Mouse (Mus musculus): Measurements from ENCODE around the gene Sorbs2. TPM values are rescaled to one million over a fixed set of nuclear protein-coding genes. Genes with fewer than 3 reads are reported as not detected.
"Not testable (repeated sequence)": the region's sequence is repeated elsewhere in the genome, so short reads cannot be mapped to it uniquely, and the experiment has no call there.

Sorbs2 gene
- total RNA-seq, 2 experiments from 2014 or later = 985 TPM

- DNase-seq = no peak
Measured at GRCm38 (mm10) chr8:45845906-45846305, 338.3 kb downstream of the Sorbs2 start.

GRCm38 (mm10) chr8:45855118-45855517 lies 347.5 kb downstream of the Sorbs2 start:
- DNase-seq = no peak

- DNase-seq = no peak
Measured at GRCm38 (mm10) chr8:45857734-45858133, 350.1 kb downstream of the Sorbs2 start.

GRCm38 (mm10) chr8:45858391-45858790 lies 350.8 kb downstream of the Sorbs2 start:
- no peak for DNase-seq

DNA sequence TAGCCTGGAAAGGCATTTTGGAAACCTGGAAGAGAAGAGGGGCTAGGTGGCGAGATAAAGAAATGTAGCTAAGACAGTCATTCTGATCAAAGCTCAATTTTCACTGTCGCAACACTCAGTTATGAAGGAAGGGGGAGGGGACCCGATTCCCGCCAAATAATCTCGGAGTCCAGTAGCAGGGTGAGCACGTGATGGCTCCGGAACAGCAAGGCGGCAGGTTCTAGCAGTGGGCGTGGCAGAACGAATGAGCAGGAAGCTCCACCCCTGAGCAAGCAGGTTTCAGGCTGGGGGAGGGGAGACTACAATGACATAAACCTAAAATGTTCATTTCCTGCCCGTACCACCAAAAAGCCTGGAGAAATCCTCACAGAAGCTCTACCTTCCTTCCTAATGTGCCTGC lies 364.0 kb downstream of the Sorbs2 start:
- not testable (repeated sequence) for DNase-seq

DNA sequence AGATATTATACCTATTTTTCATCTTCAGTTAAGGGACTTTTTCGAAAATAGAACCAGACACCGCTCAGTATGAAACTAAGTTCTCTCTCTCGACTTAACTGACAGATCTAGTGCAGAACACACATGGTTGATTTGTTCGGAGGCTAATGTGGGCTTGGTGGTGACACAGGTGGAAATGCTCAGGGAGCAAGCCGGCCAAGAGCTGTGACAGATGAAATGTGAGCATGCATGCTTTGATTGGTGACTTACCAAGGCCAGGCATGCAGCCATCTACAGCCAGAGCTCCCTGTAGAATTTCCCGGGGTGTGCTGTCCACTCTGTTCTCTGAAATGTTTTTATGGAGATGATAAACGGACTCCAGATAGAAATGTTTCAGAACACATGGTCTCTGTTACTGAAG lies 364.5 kb downstream of the Sorbs2 start:
- peak; percentile 76 for DNase-seq

DNA sequence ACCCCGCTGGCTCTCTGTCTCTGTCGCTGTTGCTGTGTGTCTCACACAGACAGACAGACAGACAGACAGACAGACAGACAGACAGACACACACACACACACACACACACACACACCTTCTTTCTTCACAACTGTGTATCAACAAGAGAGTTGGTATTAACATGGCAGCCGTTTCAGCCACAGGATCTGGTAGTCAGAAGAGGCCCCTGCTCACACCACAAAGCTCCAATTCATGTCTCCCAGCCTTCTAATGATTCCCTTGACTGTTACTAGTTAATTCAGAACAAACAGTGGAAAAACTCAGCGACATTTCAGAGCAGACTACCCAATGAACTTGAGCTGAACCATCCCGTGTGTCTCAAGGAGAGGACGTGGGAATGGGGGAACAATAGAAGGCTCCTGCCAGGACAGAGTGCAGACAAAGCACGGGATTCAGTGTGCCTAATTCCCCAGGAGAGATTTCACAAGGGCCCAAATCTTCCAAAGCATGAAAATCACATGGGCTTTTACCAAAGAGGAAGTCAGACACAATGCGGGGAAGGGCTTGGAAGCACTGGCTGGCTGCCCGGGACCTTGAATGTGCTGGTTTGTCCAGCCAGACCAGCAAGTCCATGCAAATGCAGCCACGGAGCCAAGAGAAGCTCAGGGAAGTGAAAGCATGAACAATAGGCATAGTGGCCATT lies 367.5 kb downstream of the Sorbs2 start:
- peak; percentile 96 for DNase-seq

- no peak for DNase-seq
Measured at GRCm38 (mm10) chr8:45876397-45876796, 368.8 kb downstream of the Sorbs2 start.

Other genes with a start within 250 kb of the Sorbs2 start
- not detected for gene F11, start 245.8 kb upstream of the Sorbs2 start, total RNA-seq (2021)
- not detected for gene Klkb1, start 212.9 kb upstream of the Sorbs2 start, total RNA-seq (2021)
- gene Gm45753, start 199.3 kb upstream of the Sorbs2 start, total RNA-seq (2021) = not detected
- 1 to 10 TPM; 1.1 to 1.4 TPM for gene Cyp4v3, start 174.6 kb upstream of the Sorbs2 start, total RNA-seq (2021)
- gene Fam149a, start 125.5 kb upstream of the Sorbs2 start, total RNA-seq (2021) = 1 to 10 TPM; 6.3 to 7.7 TPM
- 1 to 10 TPM; 6.9 to 7.9 TPM for gene Tlr3, start 96.7 kb upstream of the Sorbs2 start, total RNA-seq (2021)